Mouse (Mus musculus) hindlimb bud, embryonic 11.5 days (tissue): ENCODE data around the gene Sphkap.

Experiments
- DNase-seq: peaks from one replicate; pipeline ENCODE4 v3.0.0-alpha.2; 2012; ENCODE audit warnings: low read depth, low spot score; ENCODE audit errors: extremely low spot score

Sphkap gene

DNA sequence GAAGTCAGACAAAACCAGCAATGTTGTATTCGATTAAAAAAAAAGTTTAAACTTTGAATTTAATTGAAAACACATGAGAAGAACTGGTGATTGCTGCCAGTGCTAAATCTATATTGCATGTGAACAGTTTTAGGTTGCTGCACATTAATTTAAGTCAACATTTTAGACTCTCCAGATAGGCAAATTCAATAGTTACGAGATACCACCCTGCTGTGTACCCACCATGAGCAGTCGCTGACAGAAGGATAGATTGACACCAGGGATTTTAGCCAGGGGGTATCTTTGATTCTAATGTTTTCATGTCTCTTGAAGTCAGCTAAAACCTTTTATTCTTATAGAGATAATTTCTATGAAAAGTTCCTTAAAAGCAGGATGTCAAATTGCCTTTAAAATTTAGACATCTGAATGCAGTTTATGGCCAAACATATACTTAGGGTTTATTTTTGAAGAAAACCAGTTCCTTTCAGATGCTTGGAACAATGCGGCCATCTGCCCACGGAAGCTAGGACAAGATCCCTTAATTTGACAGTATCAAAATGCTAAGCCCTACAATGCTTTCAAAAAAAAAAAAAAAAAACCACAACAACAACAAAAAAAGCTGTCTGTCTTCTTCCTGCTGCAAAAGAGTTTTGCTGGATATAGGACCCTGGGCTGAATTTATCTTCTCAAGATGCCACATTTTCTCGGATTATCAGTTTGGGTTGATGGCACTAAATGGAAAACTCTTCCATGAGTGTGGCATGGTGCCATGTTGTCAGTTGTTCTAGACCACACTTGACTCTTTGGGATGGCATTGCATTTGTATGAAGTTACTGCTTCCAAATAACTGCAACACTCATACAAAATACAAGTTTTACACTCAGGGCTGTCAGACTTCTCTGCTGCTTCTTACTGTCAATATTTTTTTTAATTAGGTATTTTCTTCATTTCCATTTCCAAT is 110.6 kb downstream of the Sphkap start:
- DNase-seq = no peak

GRCm38 (mm10) chr1:83285866-83286265 is 122.1 kb downstream of the Sphkap start:
- DNase-seq = no peak

- no peak for DNase-seq
Observed at GRCm38 (mm10) chr1:83277044-83277443, 131.0 kb downstream of the Sphkap start.

DNA sequence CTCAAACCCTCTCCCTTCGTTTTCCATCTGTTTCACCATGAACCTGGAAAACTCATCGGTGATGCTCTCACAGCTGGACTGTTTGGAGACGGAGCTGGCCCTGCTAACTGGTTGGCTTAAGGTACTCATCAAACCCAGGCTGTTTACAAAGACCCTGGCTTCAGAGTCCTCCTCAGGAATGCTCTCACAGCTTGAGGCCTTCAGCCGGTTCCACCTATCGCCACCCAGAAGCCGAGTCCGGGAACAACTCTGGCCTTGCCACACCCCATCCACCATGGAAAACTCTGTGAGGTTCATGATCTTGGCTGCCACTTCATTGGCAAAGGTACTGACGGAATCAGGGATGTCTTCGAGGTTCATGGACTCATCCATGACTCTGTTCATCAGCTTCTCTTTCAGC is 131.4 kb downstream of the Sphkap start:
- no peak for DNase-seq

GRCm38 (mm10) chr1:83251746-83252145 is 156.3 kb downstream of the Sphkap start:
- DNase-seq = no peak

- DNase-seq = no peak
Observed at GRCm38 (mm10) chr1:83248235-83248746, 159.7 kb downstream of the Sphkap start.

- no peak for DNase-seq
Observed at GRCm38 (mm10) chr1:83227946-83228345, 180.1 kb downstream of the Sphkap start.

DNA sequence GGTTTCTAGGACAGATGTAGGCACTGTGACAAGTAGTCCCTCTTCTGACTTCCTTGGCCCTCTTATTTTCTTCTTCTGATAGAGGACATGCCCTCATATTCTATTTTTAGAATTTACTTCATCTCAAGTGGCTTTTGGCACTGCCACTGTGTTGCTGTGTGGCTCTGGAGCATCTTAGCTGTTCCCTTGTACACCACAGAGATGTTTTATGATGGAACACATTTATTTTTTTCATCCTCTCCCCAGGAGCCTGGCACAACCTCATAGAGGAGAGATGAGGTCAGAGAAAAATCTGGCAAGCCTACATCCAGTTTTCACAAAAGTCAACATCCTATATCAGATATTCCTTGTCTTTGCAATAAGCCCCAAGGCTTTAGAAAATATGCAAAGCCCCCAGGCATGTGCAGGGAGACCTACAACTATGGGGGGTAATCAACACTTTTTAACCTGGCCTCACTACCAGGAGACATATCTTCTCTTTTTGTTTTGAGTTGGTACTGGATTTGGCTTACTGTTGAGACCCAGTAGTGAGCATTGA is 183.5 kb downstream of the Sphkap start:
- no peak for DNase-seq

DNA sequence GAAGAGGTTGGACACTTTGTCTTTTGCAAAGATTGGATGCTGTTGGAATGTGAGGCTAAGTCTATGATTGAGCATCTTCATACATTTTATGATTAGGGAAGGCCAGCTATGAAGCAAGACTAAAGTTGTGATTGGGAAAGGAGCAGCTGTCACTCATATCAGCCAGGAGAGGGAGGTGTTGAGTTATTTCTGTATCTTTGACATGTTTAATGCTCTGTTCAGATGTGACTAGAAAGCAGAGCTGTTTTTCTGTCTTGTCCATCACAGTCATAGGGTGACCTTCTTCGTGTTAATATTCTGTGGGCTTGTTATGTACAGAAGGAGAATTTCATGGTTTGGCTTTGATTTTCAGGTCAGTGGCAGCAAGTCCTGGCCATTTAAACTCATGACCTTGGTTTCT is 184.9 kb downstream of the Sphkap start:
- no peak for DNase-seq

DNA sequence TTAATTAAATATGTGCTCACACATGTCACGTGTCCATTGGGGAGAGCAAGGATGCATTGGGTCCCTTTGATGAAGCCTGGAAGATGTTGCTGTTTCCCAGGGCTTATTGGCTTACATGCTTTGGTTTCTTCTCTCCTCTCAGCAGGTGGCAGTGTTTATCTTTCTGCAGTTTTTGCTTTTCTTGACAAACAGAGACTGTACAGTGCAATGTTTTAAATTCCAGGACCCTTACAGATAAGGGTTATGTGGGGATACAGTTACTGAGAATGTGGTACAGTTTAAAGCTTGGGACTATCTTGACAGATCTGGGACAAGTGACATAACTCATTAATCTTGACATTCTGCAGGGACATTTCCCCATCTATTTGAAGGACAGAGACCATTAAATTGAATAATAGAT is 189.7 kb downstream of the Sphkap start:
- DNase-seq = no peak

DNA sequence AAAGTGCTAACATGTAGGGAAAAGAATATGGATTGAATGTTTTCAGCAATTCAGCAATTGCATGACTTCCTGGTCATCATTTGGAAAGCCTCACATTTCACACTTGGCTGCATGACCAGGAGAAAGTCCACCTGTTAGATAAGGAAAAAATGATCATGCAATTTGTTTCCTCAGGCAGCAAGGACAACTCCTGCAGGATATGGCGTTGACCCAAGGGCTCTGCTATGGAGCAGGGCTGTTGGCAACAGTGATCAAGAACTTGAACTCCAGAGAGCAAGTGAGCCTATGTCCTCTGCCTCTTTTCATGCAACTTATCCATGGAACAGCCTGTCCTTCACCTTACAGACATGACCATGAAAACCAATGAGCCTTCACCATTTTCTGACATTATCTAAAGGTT is 198.0 kb downstream of the Sphkap start:
- DNase-seq = no peak
